Mouse (Mus musculus) cerebellum, adult 8-10 months (tissue): ENCODE measurements around the gene Gm21149.
"Not testable (repeated sequence)": the region's sequence is repeated elsewhere in the genome, so short reads cannot be mapped to it uniquely, and the experiment has no call there.

Source experiments
- DNase-seq: peaks from one replicate; pipeline ENCODE4 v3.0.0; 2022

Gene Gm21149

GRCm38 (mm10) chr5:15457865-15458571 is 18.3 kb downstream of the Gm21149 start:
- not testable (repeated sequence) for DNase-seq
